Mouse (Mus musculus) cerebellum, postnatal 25 days (tissue): ENCODE results near the gene 1600002K03Rik.

ENCODE experiments used
- DNase-seq, 2 experiments: peaks; one replicate each; pipeline ENCODE4 v3.0.0; 2021; ENCODE audit warnings: mixed read lengths in 2 of 2

Gene 1600002K03Rik

GRCm38 (mm10) chr10:80168038-80168661, 4.6 kb upstream of the 1600002K03Rik start:
- peak; percentile 97 for DNase-seq

DNA sequence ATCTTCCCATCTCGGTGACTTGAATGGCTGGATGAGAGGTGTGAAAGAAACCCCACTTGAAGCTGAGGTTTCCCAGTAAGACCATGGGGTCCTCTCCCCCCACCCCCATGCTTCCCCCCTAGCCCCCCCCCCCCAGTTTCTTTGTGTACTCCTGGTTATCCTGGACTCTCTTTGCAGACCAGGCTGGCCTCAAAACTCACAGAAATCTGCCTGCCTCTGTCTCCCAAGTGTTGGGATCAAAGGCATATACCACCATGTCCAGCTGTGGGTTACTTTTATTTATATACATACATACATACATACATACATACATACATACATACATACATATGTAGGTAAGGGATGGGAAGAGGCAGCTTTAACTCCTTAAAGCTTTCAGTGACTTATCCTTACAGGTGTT, 3.7 kb upstream of the 1600002K03Rik start:
- no peak for DNase-seq

DNA sequence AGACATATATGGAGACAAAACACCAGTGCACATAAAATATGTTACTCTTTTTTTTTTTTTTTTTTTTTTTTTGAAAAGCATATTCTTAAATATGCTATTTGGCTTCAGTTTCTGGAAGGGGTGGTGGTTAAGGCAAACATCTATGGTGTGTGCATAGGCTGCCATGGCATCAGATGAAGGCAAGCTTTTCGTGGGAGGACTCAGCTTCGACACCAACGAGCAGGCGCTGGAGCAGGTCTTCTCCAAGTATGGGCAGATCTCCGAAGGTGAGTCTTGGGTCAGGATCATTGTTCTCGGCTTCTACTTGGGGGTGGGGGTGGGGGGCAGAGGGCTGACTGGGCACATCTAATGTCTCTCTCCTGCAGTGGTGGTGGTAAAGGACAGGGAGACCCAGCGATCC, 3.1 kb upstream of the 1600002K03Rik start:
- peak in 1 of 2 experiments; percentile 24 for DNase-seq

- DNase-seq = peak in 1 of 2 experiments; percentile 53
Observed at GRCm38 (mm10) chr10:80170052-80170451, 2.7 kb upstream of the 1600002K03Rik start.

DNA sequence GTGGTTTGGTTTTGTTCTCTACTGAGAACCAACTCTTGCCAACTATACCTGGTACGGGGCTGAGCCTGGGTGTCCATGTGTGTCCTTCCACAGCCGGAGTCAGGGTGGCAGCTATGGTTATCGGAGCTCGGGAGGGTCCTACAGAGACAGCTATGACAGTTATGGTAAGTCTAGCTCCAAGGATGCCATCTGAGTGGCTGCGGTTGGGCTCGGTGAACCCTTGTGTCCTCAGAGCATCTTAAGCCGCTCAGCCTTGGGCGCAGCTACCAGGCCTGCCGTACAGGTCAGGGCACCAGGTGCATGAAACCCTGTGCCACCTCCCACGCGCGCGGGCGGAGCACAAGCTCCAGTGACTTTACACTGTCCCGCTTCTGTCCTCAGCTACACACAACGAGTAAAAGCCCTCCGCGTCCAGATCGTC, 2.1 kb upstream of the 1600002K03Rik start:
- peak in 1 of 2 experiments; percentile 43 for DNase-seq

- DNase-seq = peak in 1 of 2 experiments; percentile 41
Observed at GRCm38 (mm10) chr10:80171252-80171651, 1.5 kb upstream of the 1600002K03Rik start.

GRCm38 (mm10) chr10:80171760-80172526, 801 bp upstream of the 1600002K03Rik start:
- DNase-seq = peak; percentile 43 to 62

DNA sequence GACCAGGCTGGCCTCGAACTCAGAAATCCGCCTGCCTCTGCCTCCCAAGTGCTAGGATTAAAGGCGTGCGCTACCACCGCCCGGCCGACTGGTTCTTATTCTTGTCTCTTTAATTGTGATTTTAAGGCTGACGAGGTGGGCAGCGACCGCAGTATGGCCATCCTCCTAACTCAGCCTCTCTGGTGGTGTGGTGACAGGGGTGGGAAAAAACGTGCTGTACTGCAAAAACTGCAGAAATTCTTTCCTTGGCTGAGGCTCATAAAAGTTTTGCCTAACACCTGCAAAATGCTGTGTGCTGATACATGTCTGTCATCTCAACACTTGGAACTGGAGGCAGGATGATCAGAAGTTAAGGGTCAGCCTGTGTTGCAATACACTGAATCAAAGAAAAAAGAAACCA, 614 bp downstream of the 1600002K03Rik start:
- DNase-seq = no peak

- peak; percentile 25 to 59 for DNase-seq
Observed at GRCm38 (mm10) chr10:80173955-80174640, 1.4 kb downstream of the 1600002K03Rik start.

GRCm38 (mm10) chr10:80174705-80175104, 2.0 kb downstream of the 1600002K03Rik start:
- peak; percentile 42 to 69 for DNase-seq

GRCm38 (mm10) chr10:80175536-80176269, 3.0 kb downstream of the 1600002K03Rik start:
- peak; percentile 55 to 71 for DNase-seq

GRCm38 (mm10) chr10:80176270-80176834, 3.6 kb downstream of the 1600002K03Rik start:
- DNase-seq = peak in 1 of 2 experiments; percentile 44

GRCm38 (mm10) chr10:80177441-80178279, 4.9 kb downstream of the 1600002K03Rik start:
- DNase-seq = peak in 1 of 2 experiments; percentile 38

- DNase-seq = peak; percentile 74 to 82
Observed at GRCm38 (mm10) chr10:80179068-80180051, 6.6 kb downstream of the 1600002K03Rik start, which contains the start of gene Efna2. TSS of gene Efna2 (plus strand) at chr10:80179482.

DNA sequence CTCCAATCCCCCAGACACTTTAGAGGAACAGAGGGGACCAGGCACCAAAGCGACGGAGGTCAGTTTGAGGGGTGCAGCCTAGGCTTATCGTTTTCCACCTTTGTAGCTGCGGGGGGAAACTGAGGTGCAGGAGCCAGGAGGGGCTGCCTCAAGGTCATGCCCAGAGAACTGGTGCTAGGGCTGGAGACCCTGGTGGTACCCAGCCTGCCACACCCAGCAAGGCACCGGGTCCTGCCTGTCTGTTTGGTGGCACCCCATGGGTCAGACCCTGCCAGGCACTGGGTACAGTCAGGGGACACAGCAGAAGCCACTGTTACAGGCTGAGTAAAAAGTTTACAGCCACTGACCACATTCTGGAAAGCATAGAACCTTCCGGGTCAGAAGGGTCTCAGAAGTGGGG, 7.5 kb downstream of the 1600002K03Rik start:
- DNase-seq = peak in 1 of 2 experiments; percentile 22

DNA sequence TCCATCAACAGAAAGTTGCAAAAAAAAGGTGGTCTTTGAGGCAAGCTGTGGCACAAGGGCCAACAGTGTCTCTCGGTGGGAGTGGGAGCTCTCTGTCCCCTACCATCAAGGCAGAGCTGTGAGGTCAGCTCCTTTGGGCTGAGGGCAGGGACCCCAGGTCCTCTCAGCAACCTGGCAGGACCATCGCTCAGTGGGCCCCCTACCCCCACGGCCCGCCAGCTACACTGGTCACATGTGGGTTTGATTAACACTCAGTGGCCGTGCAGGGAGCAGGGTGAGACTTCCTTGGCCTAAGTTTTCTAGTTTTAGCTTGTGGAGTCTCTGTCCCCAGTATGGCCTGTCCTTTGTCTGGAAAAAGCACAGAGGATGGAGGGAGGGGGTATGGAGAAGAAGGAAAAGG, 8.1 kb downstream of the 1600002K03Rik start:
- DNase-seq = peak in 1 of 2 experiments; percentile 14

DNA sequence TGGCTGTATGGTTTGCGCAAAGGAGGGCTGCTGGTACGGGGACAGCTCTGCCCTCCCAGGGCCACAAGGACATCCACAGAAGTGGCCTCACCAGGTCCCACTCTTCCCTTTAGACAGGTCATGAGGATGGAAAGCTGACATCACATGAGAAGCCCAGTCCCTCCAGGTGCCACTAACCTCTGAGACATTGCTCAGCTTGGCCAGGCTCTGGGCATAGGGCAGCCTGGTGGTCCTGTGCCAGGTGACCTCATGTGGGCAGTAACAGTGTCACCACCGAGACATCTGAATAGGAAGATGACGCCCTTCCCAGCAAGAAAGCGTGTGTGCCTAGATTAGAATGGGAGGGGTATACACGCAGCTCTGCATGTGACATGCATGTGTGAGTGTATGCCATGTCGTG, 9.8 kb downstream of the 1600002K03Rik start:
- no peak for DNase-seq

GRCm38 (mm10) chr10:80186649-80187048, 13.9 kb downstream of the 1600002K03Rik start:
- no peak for DNase-seq

DNA sequence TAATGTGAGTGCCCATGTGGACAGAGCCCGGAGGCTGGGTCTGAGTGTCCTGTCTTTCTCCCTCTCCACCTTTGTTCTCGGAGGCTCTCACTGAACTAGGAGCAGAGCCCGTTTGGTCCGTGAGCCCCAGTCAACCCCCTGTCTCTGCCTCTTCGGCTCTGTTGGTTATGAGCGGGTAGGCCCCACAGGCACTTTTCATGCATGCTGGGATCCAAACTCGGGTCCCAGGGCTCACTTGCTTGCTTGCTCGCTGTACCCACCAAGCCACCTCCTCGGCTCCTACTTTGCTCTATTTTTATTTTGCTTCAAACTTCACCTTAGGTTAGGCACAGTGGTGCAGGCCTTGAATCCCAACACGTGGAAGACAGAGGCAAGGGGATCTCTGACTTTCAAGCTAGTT, 15.0 kb downstream of the 1600002K03Rik start:
- no peak for DNase-seq

GRCm38 (mm10) chr10:80188453-80189024, 15.8 kb downstream of the 1600002K03Rik start:
- DNase-seq = no peak
